Mouse (Mus musculus): Measurements from ENCODE around the gene Blvrb.

Gene Blvrb

DNA sequence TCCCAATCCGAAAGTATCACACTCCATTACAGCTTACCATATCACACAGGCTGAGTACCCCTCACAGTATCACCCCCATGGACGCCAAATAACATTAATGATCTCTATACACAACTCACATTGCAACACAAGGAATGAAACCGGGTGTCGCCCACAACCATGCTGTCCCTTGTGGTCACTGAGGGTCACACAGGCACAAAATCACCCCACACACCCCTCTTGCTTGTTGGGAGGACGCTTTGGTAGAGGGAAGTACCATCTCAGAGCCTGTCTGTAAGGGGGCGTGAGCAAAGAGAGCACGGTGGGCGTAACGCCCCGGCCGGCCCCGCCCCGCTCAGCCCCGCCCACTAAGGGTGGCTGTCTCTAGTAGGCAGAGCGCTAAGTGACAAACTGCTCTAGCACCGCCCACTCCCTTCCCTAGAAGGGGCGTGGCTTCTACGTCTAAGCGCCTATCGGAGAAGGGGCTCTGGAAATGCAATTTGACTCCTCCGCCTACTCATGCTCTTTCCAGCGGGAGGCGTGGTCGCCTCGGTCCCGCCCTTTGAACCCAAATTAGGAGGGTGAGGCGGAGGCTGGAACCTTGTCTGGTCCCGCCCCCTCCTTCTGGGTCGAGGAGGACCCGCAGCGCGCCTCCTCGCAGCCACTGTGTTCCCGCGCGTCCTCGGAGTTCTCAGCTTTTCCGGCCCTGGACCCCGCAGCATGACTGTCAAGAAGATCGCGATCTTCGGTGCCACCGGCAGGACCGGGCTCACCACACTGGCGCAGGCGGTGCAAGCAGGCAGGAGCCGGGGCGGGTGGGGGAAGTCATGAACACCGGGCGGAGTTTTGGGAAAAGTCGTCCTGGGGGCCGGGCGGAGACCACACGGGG, at the start of gene Blvrb, which contains the start of gene Sptbn4:
Blvrb (plus strand) TSS at position 560 of the 868 bp plus-strand sequence.
Sptbn4 (minus strand) TSS at position 268 of the 868 bp plus-strand sequence.
- ATAC-seq (ENCODE audit: low TSS enrichment), result peak; percentile 72

DNA sequence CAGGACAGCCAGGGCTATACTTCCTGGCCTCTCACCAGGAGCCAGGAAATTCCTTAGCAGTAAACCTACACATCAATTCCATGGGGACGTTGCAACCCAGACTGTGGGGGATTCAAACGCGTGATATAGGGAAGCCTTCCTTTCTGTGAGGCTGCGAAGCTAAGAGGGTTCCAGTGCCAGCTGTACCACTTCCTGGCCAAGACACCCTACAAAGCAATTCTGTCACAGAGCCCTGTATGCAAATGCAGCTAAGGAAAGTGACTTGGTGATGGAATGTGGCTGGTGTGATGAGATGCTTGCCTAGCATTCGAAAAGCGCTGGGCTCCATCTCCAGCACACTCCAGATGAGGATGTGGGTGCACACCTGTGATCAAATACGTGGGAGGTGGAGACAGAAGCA, 47.2 kb upstream of the Blvrb start:
- peak; percentile 44; the same call in 1 of the 2 replicates for ATAC-seq (ENCODE audit: low TSS enrichment)

DNA sequence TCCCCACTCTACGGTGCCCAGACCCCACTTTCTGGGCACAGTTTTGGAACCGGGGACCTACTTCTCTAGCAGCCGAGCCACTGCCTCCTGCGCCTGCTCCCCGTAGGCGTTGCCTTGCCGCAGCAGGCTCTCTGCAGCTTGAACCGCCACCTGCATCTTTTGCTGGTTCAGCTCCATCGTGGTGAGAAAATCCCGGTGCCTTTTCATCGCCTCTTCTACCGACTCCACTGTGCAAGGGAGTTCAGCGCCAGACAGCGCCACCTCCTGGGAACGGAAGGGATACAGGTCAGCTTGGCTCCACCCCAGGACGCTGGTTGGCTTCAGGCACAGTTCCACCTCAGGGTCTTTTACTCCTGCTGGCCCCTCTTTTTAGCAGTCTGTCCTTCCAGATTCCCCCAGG, 45.1 kb upstream of the Blvrb start:
- peak; percentile 77 for ATAC-seq (ENCODE audit: low TSS enrichment)

DNA sequence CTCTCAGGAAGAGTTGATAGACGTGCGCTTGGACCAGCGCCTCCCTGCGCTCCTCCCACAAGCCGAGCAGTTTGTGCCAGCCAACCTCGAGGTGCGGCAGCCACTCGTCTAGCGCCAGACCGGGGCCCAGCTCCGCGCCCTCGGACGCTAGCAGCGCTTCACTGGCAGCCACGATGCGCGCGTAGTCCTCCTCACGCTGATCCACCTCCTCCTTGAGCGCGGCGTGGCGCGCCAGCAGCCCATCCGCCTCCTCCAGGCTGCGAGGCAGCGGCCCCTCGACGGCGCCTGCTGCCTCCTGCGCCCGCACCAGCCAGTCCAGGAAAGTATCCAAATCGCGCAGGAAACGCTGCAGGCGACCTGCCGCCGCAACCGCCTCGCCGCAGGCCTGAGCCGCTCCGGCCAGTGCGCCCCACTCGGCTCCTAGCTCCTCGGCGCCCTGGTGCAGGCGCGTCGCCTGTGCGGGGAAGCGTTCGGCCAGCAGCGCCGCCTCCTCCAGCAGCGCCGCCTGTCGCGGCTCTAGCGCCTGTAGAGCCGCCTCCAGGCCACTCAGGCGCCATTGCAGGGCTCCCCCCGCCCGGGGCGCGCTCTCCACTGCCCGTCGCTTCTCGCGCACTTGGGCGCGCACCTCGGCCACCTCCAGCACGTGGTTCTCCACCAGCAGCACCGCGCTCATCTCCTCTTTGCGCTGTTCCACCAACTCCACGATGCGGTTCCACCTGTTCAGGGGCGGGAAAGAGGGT, 43.4 kb upstream of the Blvrb start:
- ATAC-seq (ENCODE audit: low TSS enrichment), result no peak

DNA sequence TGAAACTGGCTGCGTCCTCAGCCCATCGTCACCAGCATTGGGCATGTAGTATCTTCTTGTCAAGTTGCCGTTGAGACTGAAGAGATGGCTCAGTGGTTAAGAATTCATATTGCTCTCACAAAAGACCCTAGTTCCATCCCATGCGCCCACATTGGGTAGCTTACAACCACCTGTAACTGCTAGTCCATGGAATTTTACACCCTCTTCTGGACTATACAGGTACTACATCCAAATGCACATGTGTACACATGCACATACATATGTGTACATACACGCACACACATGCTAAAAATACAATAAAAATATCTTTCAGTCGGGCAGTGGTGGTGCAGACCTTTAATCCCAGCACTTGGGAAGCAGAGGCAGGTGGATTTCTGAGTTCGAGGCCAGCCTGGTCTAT, 41.3 kb upstream of the Blvrb start:
- no peak for ATAC-seq (ENCODE audit: low TSS enrichment)

DNA sequence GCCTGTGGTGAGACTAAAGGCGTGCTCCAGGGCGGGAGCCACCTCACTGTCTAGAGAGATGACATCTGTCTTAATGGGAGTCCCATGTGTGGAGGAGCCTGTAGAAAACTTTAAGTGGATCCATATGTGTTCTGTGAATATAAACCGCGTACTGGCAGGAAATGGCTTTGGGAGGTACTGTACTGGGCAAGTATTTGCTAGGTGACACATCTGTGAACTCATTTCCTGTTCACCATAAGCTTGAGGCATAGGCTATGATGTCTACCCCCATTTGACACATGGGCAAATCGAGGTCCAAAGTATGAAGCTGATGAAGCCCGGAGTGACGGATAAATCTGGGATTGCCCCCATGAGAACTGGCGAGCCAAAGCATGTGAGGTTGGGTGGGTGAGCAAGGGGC, 40.0 kb upstream of the Blvrb start:
- ATAC-seq (ENCODE audit: low TSS enrichment), result no peak

DNA sequence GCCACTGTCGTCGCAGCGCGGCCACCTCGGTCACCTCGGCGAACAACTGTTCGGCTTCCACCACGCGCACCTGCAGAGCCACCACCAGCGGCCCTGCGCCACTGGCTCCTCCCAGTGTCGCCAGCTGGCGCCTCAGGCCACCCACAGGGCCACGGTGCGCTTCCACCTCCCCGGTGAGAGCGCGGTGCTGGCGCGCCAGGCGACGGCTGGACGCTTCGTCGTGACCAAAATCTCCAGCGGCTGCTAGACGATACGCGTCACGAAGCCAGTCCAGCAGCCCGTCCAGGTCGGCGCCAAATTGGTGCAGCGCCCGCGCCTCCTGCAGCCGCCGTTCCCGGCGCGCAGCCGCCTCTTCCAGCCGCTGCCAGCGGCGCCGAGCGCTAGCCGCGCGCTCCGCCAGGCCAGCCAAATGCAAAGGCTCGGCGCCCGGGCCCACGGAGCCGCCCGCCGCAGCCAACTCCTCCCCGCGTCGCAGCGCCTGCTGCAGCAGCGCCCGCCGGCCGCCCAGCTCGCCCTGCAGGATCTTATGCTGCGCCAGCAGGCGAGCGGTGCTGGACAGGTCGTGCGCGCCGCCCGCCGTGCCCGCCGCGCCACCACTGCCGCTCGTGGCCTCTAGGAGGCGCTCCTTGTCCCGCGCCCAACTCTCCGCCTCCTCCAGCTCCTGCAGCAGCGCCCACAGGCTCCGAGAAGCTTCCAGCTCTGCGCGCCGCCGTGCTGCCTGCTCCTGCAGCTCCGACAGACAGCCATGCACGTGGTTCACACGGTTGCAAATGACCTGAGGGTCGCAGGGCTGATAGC, 39.2 kb upstream of the Blvrb start:
- peak; percentile 81 for ATAC-seq (ENCODE audit: low TSS enrichment)

DNA sequence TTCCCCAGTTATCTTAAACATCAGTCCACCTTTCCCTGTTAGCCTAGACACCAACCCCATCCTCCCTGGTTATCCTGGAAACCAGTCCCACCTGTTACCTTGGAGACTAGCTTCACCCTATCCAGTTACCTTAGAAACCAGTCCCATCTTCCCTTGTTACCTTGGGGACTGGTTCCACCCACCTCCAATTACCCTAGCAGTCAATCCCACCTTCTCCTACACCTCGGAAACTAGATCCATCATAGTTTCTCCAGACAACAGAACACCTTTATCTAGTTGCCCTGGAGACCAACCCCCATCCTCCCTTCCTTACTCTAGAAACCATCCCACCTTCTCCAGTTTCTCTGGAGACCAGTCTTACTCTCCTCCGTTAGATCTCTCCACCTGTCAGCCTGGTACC, 30.6 kb upstream of the Blvrb start:
- no peak for ATAC-seq (ENCODE audit: low TSS enrichment)

DNA sequence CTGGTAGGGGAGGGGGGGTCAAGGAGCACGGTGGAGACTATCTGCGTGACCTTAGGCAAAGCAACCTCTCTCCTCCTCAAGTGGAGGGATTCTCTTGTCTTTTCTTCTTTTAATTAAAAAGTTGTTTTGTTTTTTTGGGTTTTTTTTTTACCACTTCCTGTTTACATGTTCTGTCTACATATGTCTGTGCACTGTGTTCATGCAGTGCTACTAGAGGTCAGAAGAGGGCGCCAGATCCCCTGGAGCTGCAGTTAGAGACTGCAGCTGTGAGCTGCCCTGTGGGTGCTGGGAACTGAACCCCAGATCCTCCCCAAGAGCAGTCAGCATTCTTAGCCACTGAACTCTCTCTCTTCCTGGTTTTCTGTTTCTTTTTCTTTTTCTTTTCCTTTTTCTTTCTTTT, 28.7 kb upstream of the Blvrb start:
- no peak for ATAC-seq (ENCODE audit: low TSS enrichment)

DNA sequence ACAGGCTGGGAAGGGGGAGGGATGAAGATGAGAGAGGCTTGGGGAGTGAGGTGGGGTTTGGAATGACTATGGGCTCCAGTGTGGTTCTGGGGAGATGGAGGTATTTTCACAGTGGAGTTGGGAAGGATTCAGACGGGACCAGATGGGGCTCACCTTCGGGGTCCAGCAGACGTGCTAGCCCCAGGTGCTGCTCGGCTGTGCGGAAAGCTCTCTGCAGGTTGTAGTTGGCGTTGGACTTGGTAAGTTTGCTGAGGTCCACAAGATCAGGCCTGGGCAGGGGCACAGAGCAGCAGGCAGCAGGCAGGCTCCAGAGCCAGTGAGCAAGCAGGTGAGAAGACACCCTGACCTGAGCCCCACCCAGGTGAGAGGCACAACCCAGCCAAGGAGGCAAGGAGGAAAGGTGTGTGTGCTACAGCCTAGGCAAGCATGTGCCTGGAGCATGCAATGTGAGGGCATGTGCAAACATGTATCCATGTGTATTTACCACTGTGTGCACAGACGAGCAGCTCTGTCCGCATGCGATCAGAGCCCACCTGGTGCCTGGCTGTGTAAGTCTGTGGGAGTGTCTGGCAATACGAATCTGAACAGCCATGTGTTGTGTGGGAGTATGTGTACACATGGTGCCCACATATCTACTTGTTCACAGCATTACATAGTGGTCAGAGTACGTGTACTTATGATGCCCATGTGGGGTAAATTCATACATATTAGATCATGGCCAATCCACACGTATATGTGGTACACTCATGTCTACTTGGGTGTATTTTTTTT, 24.0 kb upstream of the Blvrb start:
- peak; percentile 41; the same call in 1 of the 2 replicates for ATAC-seq (ENCODE audit: low TSS enrichment)

DNA sequence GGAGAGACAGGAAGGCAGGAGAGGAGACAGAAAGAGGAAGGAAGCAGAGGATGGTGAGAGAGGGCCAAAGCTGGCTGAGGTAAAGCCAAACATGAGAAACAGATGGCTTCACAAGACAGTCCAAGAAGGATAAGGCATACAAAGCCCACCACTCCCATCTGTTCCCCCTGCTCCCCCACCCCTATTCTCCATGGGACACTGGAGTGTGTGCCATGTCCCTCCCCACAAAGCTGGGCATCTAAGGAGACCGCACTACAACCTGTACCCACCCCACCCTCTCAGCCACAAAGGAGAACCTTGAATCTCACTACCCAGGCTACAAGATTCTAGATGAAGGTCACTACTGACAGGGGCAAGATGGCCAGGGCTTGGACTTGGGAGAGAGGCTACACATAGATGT, 20.4 kb upstream of the Blvrb start:
- ATAC-seq (ENCODE audit: low TSS enrichment), result no peak

DNA sequence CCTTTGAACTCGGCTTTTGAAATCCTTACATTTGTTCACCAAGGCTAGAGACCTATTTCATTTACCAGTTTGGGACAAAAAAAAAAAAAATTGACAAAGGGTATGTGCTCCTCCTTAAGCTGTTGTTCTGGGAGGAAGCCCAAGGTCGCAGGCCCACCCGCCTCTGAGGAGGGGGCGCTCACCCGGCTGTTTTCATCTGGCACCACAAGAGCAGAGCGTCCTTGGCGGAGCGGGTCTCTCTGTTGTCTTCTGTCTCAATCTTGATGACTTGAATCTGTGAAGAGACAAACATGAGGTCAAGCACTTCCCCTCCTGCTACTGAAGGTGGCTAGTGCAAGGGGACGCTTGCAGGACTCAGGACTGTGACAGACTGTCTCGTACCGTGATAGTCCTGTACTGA, 19.8 kb upstream of the Blvrb start:
- ATAC-seq (ENCODE audit: low TSS enrichment), result no peak

DNA sequence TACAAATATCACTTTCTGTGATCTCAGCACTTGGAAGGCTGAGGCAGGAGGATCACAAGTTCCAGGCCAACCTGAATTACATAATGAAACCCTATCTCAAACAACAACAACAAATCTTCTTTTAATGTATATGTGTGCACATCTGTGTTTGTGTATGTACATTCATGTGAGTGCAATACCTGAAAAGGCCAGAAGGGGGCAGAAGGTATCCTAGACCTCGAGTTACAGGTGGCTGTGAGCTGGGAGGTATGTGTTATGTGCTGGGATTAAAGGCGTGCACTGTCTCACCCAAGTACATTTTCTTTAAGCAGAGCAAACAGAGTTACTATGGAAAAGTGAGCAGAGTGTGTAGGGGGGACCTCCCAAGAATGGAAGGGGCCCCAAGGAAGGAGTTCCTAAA, 18.6 kb upstream of the Blvrb start:
- no peak for ATAC-seq (ENCODE audit: low TSS enrichment)

DNA sequence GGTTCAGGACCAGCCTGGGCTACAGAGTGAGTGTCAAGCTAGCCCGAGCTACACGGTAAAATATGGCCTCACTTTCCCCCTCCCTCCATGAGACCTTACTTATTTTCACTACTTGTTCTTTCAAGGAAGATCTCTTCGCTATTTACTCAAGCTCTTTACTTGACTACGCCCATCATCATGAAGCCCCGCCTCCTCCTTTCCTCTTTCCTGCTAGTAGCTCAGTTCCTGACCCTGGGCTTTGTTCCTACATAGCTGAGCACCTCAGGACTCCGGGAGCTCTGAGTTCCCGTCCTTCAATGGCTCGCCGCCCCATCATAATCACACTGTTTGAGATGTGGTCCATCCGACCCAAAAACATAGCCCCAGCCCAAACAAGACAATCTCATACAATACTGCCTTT, 14.4 kb upstream of the Blvrb start:
- no peak for ATAC-seq (ENCODE audit: low TSS enrichment)

DNA sequence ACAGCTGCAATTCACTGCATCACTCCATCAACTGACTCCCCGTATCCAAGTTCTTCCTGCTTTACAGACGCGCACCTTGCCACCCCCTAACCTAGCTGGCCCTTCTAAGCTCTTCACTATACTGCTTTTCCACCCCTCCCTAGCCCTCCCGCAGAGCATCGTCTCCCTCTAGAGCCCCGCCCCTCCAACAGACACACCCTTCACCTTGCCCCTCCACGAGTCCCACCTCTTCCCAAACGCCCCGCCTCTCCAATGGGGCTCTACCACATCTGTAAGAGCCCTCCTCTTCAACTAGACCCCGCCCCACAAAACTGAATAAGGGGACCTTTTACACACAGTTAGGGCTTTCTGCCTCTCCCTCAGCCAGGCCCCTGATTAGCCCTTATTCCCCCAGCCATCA, 14.0 kb upstream of the Blvrb start:
- ATAC-seq (ENCODE audit: low TSS enrichment), result no peak

DNA sequence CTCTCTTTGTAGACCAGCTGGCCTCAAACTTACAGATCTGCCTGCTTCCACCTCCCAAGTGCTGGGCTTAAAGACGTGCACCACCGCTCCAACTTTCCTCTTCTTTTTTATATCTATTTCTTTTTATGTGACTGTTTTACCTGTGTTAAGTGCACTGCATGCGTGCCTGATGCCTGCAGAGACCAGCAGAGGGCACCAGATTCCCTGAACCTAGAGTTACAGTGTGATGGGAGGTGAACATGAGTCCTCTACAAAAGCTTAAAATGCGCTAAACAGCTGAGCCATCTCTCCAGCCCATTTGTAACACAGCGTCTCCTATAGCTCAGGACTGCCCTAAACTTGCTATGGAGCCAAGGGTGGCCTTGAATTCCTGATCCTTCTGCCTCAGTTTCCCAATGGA, 10.2 kb upstream of the Blvrb start:
- no peak for ATAC-seq (ENCODE audit: low TSS enrichment)

DNA sequence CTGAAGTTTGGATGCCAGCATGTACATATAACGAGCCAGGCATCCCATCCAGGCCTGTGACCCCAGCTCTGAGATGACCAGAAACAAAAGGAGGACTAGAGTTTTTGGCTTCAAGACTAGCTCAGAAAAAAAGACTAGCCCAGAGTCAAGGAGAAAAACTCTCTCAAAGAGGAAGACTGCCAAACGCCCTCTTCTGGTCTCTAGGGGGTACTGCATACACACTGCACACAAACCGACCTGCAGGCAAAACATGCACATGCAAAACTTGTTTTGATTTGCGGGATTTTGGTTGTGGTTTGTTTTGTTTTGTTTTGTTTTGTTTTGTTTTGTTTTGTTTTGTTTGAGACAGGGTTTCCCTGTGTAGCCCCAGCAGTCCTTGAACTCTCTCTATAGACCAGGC, 7.8 kb upstream of the Blvrb start:
- ATAC-seq (ENCODE audit: low TSS enrichment), result no peak

DNA sequence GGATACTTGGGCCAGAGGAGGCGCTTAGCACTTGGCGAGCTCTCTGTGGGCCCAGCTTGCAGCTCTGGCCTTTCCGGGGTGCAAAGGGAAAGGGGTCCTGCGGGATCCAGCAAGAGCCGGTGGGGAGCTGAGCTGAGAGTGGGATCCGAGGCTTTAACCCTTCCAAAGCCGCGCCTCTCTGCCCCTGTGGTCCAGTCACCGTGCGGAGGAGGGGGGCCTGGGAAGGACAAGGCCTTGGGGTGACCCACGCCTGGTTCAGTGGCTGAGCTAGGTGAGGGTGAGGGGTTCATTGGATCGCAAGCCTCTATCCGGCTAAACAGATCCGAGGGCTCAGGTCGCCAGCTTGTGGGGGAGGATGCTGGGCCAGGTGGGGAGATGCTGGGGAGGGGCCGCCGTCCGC, 1.7 kb upstream of the Blvrb start:
- ATAC-seq (ENCODE audit: low TSS enrichment), result no peak

DNA sequence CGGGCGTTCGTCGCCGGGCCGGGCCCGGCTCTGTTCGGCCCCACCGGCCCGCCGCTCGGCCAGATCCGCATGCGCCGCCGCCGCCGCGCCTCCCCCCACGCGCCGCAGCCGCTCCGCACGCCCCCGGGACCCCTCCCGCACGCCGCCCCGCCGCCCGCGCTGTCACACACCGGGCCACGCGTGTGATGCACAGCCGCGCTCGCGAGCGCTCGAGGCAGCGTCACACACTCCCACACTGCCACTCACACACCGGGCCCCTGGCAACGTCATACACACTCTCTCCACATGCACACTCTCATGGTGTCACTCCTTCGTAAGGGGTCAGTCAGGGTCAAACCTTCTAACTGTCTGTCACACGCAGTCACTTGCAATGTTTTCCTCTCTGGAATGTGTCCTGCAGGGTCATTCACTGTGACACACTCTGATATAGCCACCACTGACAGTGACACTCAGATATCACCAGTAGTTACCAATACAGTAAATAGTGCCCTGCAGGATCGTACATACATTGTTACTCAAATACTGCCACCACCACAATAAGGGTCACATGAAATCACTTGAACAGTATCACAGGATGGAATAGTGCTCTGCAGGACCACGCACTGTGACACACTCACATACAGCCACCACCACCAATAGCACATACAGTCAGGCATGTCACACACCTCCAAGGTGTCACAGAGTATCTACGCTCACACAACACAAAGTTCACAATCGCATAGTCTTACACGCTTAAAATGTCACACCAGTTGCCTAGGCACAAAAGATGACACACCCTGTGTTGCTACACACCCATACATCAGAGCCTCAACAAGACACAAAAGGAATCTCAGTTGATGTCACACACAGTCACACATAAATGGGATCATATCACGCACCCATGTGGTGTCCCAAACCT, 1.0 kb upstream of the Blvrb start:
- peak; percentile 54; the same call in 1 of the 2 replicates for ATAC-seq (ENCODE audit: low TSS enrichment)

DNA sequence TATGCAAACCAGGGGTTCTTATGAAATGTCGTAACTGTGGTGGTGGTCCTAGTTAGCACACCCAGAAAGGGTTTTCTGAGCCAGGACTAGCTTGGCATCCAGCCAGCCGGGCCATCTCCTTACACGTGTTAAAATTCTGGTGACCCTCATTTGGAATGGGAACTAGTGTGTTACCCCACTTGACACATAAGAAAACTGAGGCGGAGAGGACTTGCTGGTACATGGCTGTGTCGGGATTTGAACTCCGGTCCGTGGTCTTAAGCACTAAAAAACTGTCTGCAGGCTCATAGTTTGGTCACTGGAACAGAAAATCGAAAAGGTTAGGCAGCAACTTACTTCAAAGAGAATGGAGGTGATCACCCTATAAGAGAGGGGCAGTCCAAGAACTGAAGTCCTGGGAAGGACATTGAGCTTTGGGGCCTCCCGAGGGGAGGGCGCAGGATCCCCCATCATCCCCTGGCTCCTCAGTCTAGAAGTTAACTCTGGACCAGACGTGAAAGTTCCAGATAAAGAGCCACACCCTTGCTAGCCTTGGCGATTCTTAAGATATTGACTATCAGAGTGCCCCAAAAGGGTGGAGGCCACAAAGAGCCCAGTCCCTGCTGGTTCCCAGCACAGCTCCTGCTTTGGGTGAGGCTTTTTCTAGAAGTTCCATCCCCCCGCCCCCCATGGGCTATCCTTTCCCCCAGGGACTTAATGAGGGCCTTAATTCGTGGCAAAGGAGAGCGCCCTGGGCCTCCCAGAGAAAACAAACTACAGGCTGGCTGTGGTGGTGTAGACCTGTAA, 836 bp downstream of the Blvrb start:
- ATAC-seq (ENCODE audit: low TSS enrichment), result no peak
